ENCODE assay signal across 13 mouse cellular contexts in the genomic region with DNA sequence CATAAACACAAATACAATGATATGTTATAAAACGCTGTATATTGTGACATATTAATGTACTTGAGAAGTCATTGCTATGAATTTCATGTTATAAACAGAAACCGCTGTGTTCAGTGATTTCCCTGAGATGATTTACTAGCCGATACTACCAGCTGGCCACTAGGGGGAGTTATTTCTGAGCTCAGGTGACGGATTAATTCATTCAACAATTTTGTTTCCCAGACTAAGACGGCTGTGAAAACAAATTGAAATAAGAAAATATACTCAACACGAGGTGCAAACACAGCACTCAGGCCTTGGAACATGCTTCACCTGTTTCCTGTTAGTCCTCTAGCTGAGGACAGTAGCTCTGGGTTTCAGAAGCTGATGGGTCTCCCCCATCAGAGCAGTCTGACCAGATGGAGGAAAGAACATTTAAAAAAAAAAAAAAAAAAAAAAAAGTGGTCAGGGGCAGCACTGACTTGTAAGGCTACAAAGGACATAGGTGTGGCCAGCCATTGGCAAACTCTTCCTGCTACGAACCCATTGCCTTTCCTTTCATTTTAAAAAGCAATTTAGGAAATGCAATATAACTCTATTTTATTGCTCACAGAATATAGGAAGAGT. TPM values are rescaled to one million over a fixed set of nuclear protein-coding genes. Genes with fewer than 3 reads are reported as not detected.
DNase-seq lines count a peak whose midpoint lies in the region; ATAC-seq and TF ChIP-seq lines count a peak whose summit lies in the region.
"Had no signal": no experiment of that assay in that cellular context is flagged by ENCODE, and none has a peak within 500 bp of the region (broad histone marks: within the 10 kb centered on the region; RNA-seq: fewer than 3 reads in every experiment).

No protein-coding gene starts in this region.

- H3K9me3 ChIP-seq in liver, embryonic 14.5 days (ENCODE audit: control insufficient read depth, low read length), result no peaks in the 10 kb centered on the region
- no peaks in the 10 kb centered on the region for H3K9me3 ChIP-seq in liver, embryonic 12.5 days (replicated peaks)
- no peaks in the 10 kb centered on the region for H3K9me3 ChIP-seq in heart, embryonic 12.5 days (replicated peaks)
- H3K9me3 ChIP-seq: forebrain, embryonic 10.5 days; heart, embryonic 10.5 days had no signal

- no peak overlapping the region for H3K4me2 ChIP-seq in liver, embryonic 14.5 days (ENCODE audit: low read depth)
- H3K4me2 ChIP-seq in liver, embryonic 12.5 days, result no peak overlapping the region
- H3K4me2 ChIP-seq in heart, embryonic 12.5 days, result no peak overlapping the region

- no peak overlapping the region for H3K4me3 ChIP-seq in liver, embryonic 14.5 days (ENCODE audit: insufficient read depth in 1 of 2, low read depth in 2 of 2, low read length in 2 of 2)
- no peak overlapping the region for H3K4me3 ChIP-seq in liver, embryonic 12.5 days
- no peak overlapping the region for H3K4me3 ChIP-seq in heart, embryonic 12.5 days
- H3K4me3 ChIP-seq: forebrain, embryonic 10.5 days; heart, embryonic 10.5 days had no signal

- CTCF ChIA-PET in Patski (lab: Charles Lee), result interaction anchor here (1.2 to 3.5 kb wide), 3 partner anchors 10 to 27 kb away, joined by 3 to 22 read pairs (median 5); no protein-coding TSS in a partner anchor

- no peaks in the 10 kb centered on the region for H3K4me1 ChIP-seq in liver, embryonic 14.5 days (replicated peaks; ENCODE audit: control insufficient read depth in 2 of 2, insufficient read depth in 2 of 2, low read length in 1 of 2)
- no peaks in the 10 kb centered on the region for H3K4me1 ChIP-seq in liver, embryonic 12.5 days
- no peaks in the 10 kb centered on the region for H3K4me1 ChIP-seq in heart, embryonic 12.5 days (replicated peaks)
- H3K4me1 ChIP-seq: forebrain, embryonic 10.5 days; heart, embryonic 10.5 days had no signal

- TF ChIP-seq CTCF in liver, embryonic 14.5 days (IDR thresholded peaks at IDR 0.05; ENCODE audit: low read depth), result peak; percentile 65
- peak; percentile 58 for TF ChIP-seq CTCF in Patski (IDR thresholded peaks at IDR 0.05)

- no peaks in the 10 kb centered on the region for H3K36me3 ChIP-seq in liver, embryonic 14.5 days (replicated peaks; ENCODE audit: control insufficient read depth, insufficient read depth, low read depth)
- H3K36me3 ChIP-seq in liver, embryonic 12.5 days, result no peaks in the 10 kb centered on the region
- H3K36me3 ChIP-seq in heart, embryonic 12.5 days, result no peaks in the 10 kb centered on the region
- H3K36me3 ChIP-seq: forebrain, embryonic 10.5 days; heart, embryonic 10.5 days had no signal

- H3K9ac ChIP-seq in liver, embryonic 14.5 days (replicated peaks), result no peak overlapping the region
- no peak overlapping the region for H3K9ac ChIP-seq in liver, embryonic 12.5 days
- no peak overlapping the region for H3K9ac ChIP-seq in heart, embryonic 12.5 days

- no peak for TF ChIP-seq EP300 in liver, embryonic 14.5 days (IDR thresholded peaks at IDR 0.05; ENCODE audit: low read depth)

- in situ Hi-C loops in Patski (cut with MboI; ENCODE audit: low pct_unique_long_range_greater_than_20kb), result no loop called here

- WGBS in liver, embryonic 14.5 days (ENCODE audit: insufficient replicate concordance), result 18% methylated on average over 7 of the region's 7 CpGs
- WGBS in liver, embryonic 12.5 days (ENCODE audit: insufficient replicate concordance), result 18% methylated on average over 7 of the region's 7 CpGs
- WGBS in heart, embryonic 12.5 days, result 23% methylated on average over 7 of the region's 7 CpGs

- no peak overlapping the region for H3K27ac ChIP-seq in liver, embryonic 14.5 days
- H3K27ac ChIP-seq in liver, embryonic 12.5 days, result no peak overlapping the region
- no peak overlapping the region for H3K27ac ChIP-seq in heart, embryonic 12.5 days (ENCODE audit: poor library complexity, severe bottlenecking)
- H3K27ac ChIP-seq: forebrain, embryonic 10.5 days; heart, embryonic 10.5 days had no signal

- DNase-seq in cerebellum, postnatal 10 days, result peak; percentile 34 to 66
- DNase-seq in cerebellum, adult 9-11 months, result no peak
- no peak for DNase-seq in liver, embryonic 14.5 days (ENCODE audit: low read depth in 3 of 3, low spot score in 3 of 3)
- DNase-seq in Patski (ENCODE audit: low read depth, low spot score), result no peak
- no peak for DNase-seq in right cerebral cortex, postnatal 4 days

- POLR2A ChIA-PET in Patski (lab: Charles Lee), result no interaction called here

- ATAC-seq in liver, embryonic 14.5 days (ENCODE audit: insufficient read depth), result no peak
- ATAC-seq in liver, embryonic 12.5 days, result no peak
- no peak for ATAC-seq in Patski
- ATAC-seq in megakaryocyte progenitor cell, adult 5-6 weeks (replicated peaks; ENCODE audit: poor library complexity), result peak; percentile 76
- ATAC-seq in heart, embryonic 12.5 days (ENCODE audit: insufficient number of reproducible peaks, low FRiP score), result no peak

- no peaks in the 10 kb centered on the region for H3K27me3 ChIP-seq in liver, embryonic 14.5 days (ENCODE audit: control insufficient read depth, insufficient read depth, low read length)
- H3K27me3 ChIP-seq in liver, embryonic 12.5 days (replicated peaks), result no peaks in the 10 kb centered on the region
- H3K27me3 ChIP-seq in Patski, result peaks cover 59% of the 10 kb centered on the region
- no peaks in the 10 kb centered on the region for H3K27me3 ChIP-seq in heart, embryonic 12.5 days (replicated peaks)

RNA-seq across cellular contexts. Expression of gene Wee2, which starts 15.7 kb away (rescaled TPM):
- not detected in 2 replicates for polyA plus RNA-seq in liver, embryonic 14.5 days (2012; rRNA removed)
- polyA plus RNA-seq in liver, embryonic 14.5 days (2014; fragmentation: Nextera tagmentation; extraction: Ambion mirVana), result not detected in 2 replicates
- not detected in 2 replicates for polyA plus RNA-seq in liver, embryonic 12.5 days (2016; fragmentation: Nextera tagmentation; extraction: Ambion mirVana)
- not detected for polyA plus RNA-seq in Patski (2021)
- not detected in 2 replicates for total RNA-seq in megakaryocyte progenitor cell, adult 5-6 weeks (2015)
- not detected in 2 replicates for total RNA-seq in megakaryocyte progenitor cell, adult 5-6 weeks (2017)
- not detected in 2 replicates for polyA plus RNA-seq in heart, embryonic 12.5 days (2016; fragmentation: Nextera tagmentation; extraction: Ambion mirVana)
- polyA plus RNA-seq: large intestine, adult 2 months; liver, embryonic 16.5 days had no signal

RNA-seq across cellular contexts. Expression of gene Ssbp1, which starts 16.6 kb away (rescaled TPM):
- polyA plus RNA-seq in liver, embryonic 14.5 days (2012; rRNA removed), result 15.4 and 37.0 TPM in 2 replicates
- polyA plus RNA-seq in liver, embryonic 14.5 days (2014; fragmentation: Nextera tagmentation; extraction: Ambion mirVana), result 68.5 and 75.1 TPM in 2 replicates
- 107 and 108 TPM in 2 replicates for polyA plus RNA-seq in liver, embryonic 12.5 days (2016; fragmentation: Nextera tagmentation; extraction: Ambion mirVana)
- 71.4 TPM for polyA plus RNA-seq in Patski (2021)
- 155 and 183 TPM in 2 replicates for total RNA-seq in megakaryocyte progenitor cell, adult 5-6 weeks (2015)
- 98.6 and 141 TPM in 2 replicates for total RNA-seq in megakaryocyte progenitor cell, adult 5-6 weeks (2017)
- polyA plus RNA-seq in heart, embryonic 12.5 days (2016; fragmentation: Nextera tagmentation; extraction: Ambion mirVana), result 106 and 110 TPM in 2 replicates

RNA-seq across cellular contexts. Expression of gene E330009J07Rik, which starts 18.6 kb away (rescaled TPM):
- polyA plus RNA-seq in liver, embryonic 14.5 days (2012; rRNA removed), result 0.35 and 0.57 TPM in 2 replicates
- polyA plus RNA-seq in liver, embryonic 14.5 days (2014; fragmentation: Nextera tagmentation; extraction: Ambion mirVana), result 0.67 and 2.7 TPM in 2 replicates
- 2.2 and 2.3 TPM in 2 replicates for polyA plus RNA-seq in liver, embryonic 12.5 days (2016; fragmentation: Nextera tagmentation; extraction: Ambion mirVana)
- 4.3 TPM for polyA plus RNA-seq in Patski (2021)
- total RNA-seq in megakaryocyte progenitor cell, adult 5-6 weeks (2015), result 7.0 and 9.2 TPM in 2 replicates
- total RNA-seq in megakaryocyte progenitor cell, adult 5-6 weeks (2017), result 12.3 and 12.5 TPM in 2 replicates
- 5.0 and 5.5 TPM in 2 replicates for polyA plus RNA-seq in heart, embryonic 12.5 days (2016; fragmentation: Nextera tagmentation; extraction: Ambion mirVana)

RNA-seq across cellular contexts. Expression of gene Tas2r137, which starts 36.5 kb away (rescaled TPM):
- polyA plus RNA-seq in liver, embryonic 14.5 days (2012; rRNA removed), result not detected in 2 replicates
- polyA plus RNA-seq in liver, embryonic 14.5 days (2014; fragmentation: Nextera tagmentation; extraction: Ambion mirVana), result not detected in 2 replicates
- not detected in 2 replicates for polyA plus RNA-seq in liver, embryonic 12.5 days (2016; fragmentation: Nextera tagmentation; extraction: Ambion mirVana)
- polyA plus RNA-seq in Patski (2021), result 0.05 TPM
- total RNA-seq in megakaryocyte progenitor cell, adult 5-6 weeks (2015), result not detected in 2 replicates
- total RNA-seq in megakaryocyte progenitor cell, adult 5-6 weeks (2017), result not detected in 2 replicates
- polyA plus RNA-seq in heart, embryonic 12.5 days (2016; fragmentation: Nextera tagmentation; extraction: Ambion mirVana), result not detected in 2 replicates
- polyA plus RNA-seq: forebrain, embryonic 10.5 days; heart, embryonic 10.5 days; large intestine, adult 2 months; liver, embryonic 16.5 days; neural tube, embryonic 11.5 days had no signal

RNA-seq across cellular contexts. Expression of gene Tas2r108, which starts 38.8 kb away (rescaled TPM):
- polyA plus RNA-seq in liver, embryonic 14.5 days (2012; rRNA removed), result 0.05 TPM in 1 of 2 replicates, not detected in the other
- 0.14 TPM in 1 of 2 replicates, not detected in the other for polyA plus RNA-seq in liver, embryonic 14.5 days (2014; fragmentation: Nextera tagmentation; extraction: Ambion mirVana)
- polyA plus RNA-seq in liver, embryonic 12.5 days (2016; fragmentation: Nextera tagmentation; extraction: Ambion mirVana), result not detected in 2 replicates
- polyA plus RNA-seq in Patski (2021), result 0.17 TPM
- total RNA-seq in megakaryocyte progenitor cell, adult 5-6 weeks (2015), result not detected in 2 replicates
- not detected in 2 replicates for total RNA-seq in megakaryocyte progenitor cell, adult 5-6 weeks (2017)
- polyA plus RNA-seq in heart, embryonic 12.5 days (2016; fragmentation: Nextera tagmentation; extraction: Ambion mirVana), result not detected in 2 replicates
- polyA plus RNA-seq: heart, embryonic 10.5 days; large intestine, adult 2 months; liver, embryonic 16.5 days; neural tube, embryonic 11.5 days had no signal

Comparison
In these comparisons a context has a peak if more than half of its experiments do, and no peak if none do; other contexts are left out.
1. DNase-seq: peak in cerebellum, postnatal 10 days (2 of 2); none in cerebellum, adult 9-11 months (single experiment), liver, embryonic 14.5 days (0 of 3), Patski (single experiment) and right cerebral cortex, postnatal 4 days (single experiment).